Mouse (Mus musculus): ENCODE results near the gene Stxbp2.

Stxbp2 gene

GRCm38 (mm10) chr8:3631478-3631875 is 722 bp downstream of the Stxbp2 start:
- no peak for DNase-seq (ENCODE audit: low read depth in 1 of 2, low spot score in 2 of 2)

DNA sequence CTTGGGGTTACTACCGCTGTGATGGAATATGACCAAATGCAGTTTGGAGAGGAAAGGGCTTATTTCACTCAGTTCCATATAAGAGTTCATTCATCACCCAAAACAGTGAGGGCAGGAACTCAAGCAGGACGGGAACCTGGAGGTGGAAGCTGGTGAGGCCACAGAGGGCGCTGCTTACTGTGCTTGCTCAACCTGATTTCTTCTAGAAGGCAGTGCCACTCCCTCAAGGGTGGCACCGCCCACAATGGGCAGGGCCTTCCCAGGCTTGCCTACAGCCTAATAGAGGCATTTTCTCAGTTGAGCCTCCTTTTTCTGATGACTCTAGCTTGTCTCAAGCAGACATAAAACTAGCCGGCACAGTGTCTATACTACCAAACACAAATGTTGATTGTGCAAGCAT is 15.0 kb downstream of the Stxbp2 start:
- peak; percentile 62 to 79 for DNase-seq (ENCODE audit: low read depth in 1 of 2, low spot score in 2 of 2)

DNA sequence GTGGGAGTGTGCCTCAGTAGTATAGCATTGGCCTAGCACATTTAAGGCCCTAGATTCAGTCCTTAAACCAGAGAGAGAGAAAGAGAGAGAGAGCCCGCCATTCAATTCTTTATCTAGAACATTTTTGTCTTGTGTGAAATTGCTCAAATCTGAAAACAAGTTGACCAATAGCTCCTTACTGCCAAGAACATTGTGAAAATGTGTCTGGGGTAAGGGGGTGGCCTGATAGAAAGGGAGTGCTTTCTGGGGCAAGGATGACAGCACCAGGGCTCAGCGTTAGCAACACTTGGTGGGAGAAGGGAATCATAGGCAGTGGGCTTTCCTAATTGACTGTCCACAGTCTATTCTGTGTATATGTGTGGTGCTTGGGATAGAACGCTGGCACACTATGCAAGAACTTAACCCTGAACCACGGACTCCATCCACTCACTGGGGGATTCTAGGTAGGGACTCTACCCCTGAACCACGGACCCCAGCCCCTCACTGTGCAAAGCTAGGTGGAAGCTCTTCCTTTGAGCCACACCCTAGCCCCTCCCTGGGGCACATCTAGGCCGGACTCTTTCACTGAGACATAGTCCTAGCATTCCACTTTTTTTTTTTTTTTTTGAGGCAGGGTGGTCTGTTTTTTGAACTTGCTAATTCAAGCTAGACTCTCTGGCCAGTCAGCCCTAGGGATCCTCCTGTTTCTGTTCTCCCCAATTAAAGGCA is 16.2 kb downstream of the Stxbp2 start:
- DNase-seq (ENCODE audit: low read depth in 1 of 2, low spot score in 2 of 2), result no peak

- DNase-seq (ENCODE audit: low read depth in 1 of 2, low spot score in 2 of 2), result no peak
Measured at GRCm38 (mm10) chr8:3647561-3647960, 16.8 kb downstream of the Stxbp2 start.

GRCm38 (mm10) chr8:3648268-3648667 is 17.5 kb downstream of the Stxbp2 start:
- peak in 1 of 2 experiments; percentile 9 for DNase-seq (ENCODE audit: low read depth in 1 of 2, low spot score in 2 of 2)

GRCm38 (mm10) chr8:3648990-3649389 is 18.2 kb downstream of the Stxbp2 start:
- DNase-seq (ENCODE audit: low read depth in 1 of 2, low spot score in 2 of 2), result no peak

GRCm38 (mm10) chr8:3652845-3653244 is 22.1 kb downstream of the Stxbp2 start:
- DNase-seq (ENCODE audit: low read depth in 1 of 2, low spot score in 2 of 2), result no peak

GRCm38 (mm10) chr8:3654726-3655508 is 24.2 kb downstream of the Stxbp2 start:
- DNase-seq (ENCODE audit: low read depth in 1 of 2, low spot score in 2 of 2), result no peak

DNA sequence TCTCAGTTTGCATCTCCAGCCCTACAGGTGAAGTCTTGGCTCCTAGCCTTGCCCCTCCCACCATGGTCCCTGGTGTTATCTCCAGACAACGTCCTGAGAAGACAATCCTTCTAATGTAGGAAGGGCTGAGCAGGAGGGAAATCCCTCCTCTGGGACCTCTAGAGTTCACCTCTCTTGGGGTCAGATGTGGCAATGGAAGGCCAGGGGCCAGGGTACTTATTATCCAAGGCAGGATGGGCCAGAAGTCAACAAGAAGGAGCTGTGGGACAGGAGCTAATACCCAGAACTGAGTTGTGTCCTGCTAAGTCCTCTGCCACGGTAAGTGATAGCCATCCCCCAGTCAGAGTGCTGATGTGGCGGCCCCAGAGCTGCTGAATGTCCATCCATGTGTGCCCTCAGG is 24.8 kb downstream of the Stxbp2 start, which contains the start of gene Retn:
Gene Retn (plus strand): TSS at position 245 of the 400 bp plus-strand sequence.
- DNase-seq (ENCODE audit: low read depth in 1 of 2, low spot score in 2 of 2), result no peak

DNA sequence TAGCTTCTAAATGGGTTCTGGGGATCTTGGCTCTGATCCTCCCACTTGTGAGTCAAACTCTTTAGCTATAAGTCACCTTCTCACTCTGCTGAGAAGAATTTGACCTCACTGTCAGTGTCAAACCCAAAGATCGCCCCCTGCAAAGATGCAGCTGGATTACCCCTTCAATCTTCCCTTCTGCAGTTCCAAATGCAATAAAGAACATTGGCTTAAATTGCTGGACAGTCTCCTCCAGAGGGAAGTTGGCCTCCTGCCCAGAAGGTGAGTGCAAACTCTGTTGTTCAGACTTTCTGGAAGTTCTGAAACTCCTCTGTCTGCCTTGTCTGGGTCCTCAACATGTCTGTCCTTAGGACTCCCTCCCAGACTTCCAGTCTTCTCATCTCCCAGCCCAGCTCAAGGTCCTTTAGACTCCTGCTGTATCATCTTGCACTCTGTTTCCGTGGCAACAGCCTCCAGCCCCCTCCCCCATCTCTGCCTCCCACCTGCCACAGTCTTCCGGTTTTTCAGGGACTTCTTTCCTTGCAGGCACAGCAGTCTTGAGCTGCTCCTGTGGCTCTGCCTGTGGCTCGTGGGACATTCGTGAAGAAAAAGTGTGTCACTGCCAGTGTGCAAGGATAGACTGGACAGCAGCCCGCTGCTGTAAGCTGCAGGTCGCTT is 26.1 kb downstream of the Stxbp2 start:
- DNase-seq (ENCODE audit: low read depth in 1 of 2, low spot score in 2 of 2), result no peak

DNA sequence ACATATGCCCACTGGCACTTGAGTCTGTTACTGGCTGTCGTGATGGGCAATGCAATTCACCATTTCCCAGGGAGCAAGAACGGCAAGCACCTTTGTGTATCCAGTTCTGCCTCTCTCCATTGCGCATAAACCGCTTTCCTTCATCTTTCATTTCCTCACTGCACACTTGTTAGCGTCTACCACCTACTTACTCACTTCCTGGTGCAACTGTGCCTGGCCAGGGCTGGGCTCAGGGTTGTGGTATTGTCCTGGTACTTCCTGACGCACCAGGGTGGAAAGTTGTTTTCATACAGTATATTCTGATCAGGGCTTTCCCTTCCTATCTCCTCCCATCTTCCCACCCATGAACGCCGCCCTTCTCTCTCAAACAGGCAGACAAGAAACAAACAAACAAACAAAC is 30.1 kb downstream of the Stxbp2 start:
- no peak for DNase-seq (ENCODE audit: low read depth in 1 of 2, low spot score in 2 of 2)

DNA sequence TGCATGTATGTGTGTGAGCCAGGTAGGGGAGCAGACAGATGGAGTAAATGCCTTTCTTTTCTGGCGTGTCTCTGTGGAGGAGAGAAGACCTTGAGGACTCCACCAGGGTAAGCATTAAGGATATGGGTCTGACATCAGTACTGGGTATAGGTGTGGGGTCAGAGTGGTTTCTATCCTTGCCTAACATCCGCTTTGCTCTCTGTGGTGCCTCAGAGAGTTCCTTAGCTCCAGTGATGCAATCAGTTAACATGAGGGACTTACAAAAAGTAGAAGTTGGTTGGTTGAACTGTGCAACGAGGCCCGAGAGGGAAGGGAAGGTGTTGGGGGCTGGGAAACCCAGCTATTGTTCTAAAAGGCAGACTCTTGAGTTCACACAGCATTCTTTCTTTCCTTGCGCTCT is 33.6 kb downstream of the Stxbp2 start:
- DNase-seq (ENCODE audit: low read depth in 1 of 2, low spot score in 2 of 2), result peak; percentile 27 to 57

DNA sequence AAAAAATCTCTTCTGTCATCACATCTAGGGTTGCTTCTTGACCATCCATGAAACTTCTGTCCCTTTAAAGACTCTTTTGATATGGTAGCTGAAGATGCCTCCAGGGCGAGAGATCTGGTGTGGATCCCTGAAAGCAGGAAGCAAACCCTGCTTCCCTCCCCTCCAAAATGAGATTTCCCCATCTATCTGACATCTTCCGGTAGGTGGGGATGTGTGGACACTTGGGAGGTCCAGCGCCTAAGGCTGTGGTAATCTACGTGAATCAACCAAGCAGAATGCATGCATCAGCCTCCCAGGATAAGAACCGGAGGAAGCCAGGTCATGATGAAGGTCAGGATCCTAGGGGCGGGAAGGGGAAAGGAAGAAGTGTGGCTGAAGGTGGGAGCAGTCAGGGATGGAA is 34.8 kb downstream of the Stxbp2 start, which contains the start of gene Mcemp1:
Gene Mcemp1 (plus strand): TSS at position 248 of the 400 bp plus-strand sequence.
- DNase-seq (ENCODE audit: low read depth in 1 of 2, low spot score in 2 of 2), result peak in 1 of 2 experiments; percentile 34

- DNase-seq (ENCODE audit: low read depth in 1 of 2, low spot score in 2 of 2), result peak; percentile 60 to 71
Measured at GRCm38 (mm10) chr8:3670388-3670787, 39.6 kb downstream of the Stxbp2 start.

GRCm38 (mm10) chr8:3671980-3672491 is 41.3 kb downstream of the Stxbp2 start, which contains the start of gene Fcor:
Fcor (minus strand) TSS chr8:3672362.
- DNase-seq (ENCODE audit: low read depth in 1 of 2, low spot score in 2 of 2), result peak in 1 of 2 experiments; percentile 72

DNA sequence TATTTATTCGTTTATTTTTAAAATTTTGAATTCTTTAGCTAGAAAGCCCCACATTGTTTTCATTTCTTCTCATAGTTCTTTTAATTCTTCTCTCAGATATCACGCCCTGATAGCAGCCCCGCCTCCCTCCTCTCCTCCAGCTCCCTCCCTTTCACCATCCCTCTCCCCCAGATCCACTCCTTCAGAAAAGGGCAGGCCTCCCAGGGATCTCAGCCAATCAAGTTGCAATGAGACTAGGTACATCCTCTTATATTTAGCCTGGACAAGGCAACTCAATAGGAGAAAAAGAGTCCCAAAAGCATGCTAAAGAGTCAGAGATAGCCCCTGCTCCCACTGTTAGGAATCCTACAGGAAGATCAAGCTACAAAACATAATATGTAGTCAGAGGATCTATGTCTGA is 43.9 kb downstream of the Stxbp2 start:
- DNase-seq (ENCODE audit: low read depth in 1 of 2, low spot score in 2 of 2), result no peak

- peak; percentile 77 to 91 for DNase-seq (ENCODE audit: low read depth in 1 of 2, low spot score in 2 of 2)
Measured at GRCm38 (mm10) chr8:3676131-3676992, 45.6 kb downstream of the Stxbp2 start, which contains the start of gene Trappc5. Trappc5 (plus strand) TSS chr8:3676299.

DNA sequence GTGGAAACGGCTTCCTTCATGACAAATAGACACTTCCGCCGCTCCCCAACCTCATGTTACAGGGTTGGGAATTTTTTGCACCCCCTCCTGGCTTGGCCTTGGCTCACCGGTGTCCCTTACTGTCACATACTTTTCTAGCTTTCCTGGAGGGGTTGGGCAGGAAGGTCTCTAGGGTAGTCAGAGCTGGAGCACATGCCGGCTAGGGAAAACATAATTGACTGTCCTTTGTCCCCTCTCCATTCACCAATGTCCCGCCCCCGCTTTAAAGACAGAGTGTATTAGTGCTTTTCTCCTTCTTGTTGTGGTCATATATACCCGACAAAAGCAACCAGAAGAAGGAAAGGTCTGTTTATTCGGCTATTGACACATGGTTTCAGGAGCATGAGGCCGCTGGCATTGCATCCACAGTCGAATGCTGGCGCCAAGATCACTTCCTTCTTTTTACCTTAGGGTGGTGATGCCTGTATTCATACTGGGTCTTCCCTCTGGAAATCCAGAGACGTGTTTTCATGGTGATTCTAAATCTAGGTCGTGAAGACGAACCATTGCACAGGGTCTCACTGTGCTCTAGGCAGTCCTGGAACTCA is 46.3 kb downstream of the Stxbp2 start:
- no peak for DNase-seq (ENCODE audit: low read depth in 1 of 2, low spot score in 2 of 2)

DNA sequence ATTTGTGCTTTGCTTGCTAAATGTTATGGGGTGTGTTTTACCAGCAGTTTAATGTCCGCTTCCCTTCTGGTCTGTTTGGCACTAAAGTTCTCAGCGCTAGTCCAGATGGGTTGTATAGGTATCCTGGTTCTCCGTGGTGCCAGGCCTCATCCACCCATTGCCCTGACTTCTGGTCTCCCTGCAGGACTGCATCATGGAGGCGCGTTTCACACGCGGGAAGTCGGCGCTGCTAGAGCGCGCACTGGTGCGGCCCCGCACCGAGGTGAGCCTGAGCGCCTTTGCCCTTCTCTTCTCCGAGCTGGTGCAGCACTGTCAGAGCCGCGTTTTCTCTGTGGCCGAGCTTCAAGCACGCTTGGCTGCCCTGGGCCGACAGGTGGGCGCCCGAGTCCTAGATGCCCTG is 48.1 kb downstream of the Stxbp2 start:
- DNase-seq (ENCODE audit: low read depth in 1 of 2, low spot score in 2 of 2), result no peak

- DNase-seq (ENCODE audit: low read depth in 1 of 2, low spot score in 2 of 2), result no peak
Measured at GRCm38 (mm10) chr8:3679236-3679635, 48.5 kb downstream of the Stxbp2 start.

Measured in monocyte, adult 2 months (primary cell).